Mouse (Mus musculus): Measurements from ENCODE around the gene Dctpp1.

Dctpp1 gene

DNA sequence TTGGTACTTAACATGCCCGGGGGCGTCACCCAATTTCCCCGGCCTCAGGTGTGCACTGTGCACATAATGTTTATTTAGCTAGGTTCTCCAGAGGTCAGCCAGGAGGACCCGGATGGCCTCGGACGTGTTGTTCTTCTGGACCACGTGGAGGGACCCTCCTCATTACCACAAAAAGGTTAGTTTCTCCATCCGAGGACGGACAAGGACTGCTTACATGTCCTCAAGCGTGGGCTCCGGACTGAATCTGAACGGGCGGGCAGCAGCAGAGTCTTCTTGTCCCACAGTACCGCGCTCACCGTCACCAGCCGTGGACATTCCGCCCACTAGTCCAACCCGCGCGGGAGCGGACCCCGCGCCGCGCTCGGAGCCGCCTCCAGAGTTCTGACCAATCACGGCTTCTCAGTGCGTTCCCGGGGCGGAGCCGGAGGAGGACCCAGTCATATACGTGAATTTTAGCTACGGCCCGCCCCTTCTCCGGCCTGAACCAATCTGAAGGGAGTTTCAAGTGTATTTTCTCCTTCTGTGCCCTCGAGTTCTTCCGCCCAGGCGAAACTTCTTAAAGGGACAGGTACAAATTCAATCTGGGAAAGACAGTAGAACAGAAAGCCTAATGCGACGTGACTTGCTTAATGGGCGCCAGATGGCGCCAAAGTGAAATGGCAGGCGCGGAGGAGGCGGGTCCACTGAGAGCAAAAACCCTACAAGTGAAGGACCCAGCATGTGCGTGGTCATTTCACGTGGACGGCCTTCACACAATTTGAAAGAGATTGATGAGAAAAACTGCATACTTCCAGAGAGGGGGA, at the start of gene Dctpp1:
Dctpp1 (minus strand) TSS at position 401 of the 803 bp plus-strand sequence.
- peak; percentile 96 to 99 for DNase-seq

DNA sequence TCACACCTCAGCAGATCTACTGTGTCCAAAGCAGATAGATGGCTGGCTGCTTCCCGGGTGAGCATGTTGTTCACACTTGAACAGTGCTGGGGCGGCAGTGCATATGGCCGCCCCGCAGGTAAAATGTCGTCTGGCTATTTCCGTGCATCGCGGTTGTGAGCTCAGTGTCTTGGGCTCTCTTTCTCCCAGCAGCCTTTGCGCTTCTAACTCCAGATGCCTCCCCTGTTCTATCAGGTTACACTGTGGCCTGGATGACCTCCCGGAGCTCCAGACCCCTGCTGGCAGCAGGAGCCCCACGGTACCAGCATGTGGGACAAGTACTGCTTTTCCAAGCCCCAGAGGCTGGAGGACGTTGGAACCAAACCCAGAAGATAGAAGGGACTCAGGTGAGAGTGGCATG, 49.4 kb upstream of the Dctpp1 start:
- no peak for DNase-seq

- peak; percentile 55 to 66 for DNase-seq
These were observed 48.4 kb upstream of the Dctpp1 start for GRCm38 (mm10) chr7:127308887-127309286.

GRCm38 (mm10) chr7:127308431-127308830, 47.9 kb upstream of the Dctpp1 start:
- DNase-seq = no peak

DNA sequence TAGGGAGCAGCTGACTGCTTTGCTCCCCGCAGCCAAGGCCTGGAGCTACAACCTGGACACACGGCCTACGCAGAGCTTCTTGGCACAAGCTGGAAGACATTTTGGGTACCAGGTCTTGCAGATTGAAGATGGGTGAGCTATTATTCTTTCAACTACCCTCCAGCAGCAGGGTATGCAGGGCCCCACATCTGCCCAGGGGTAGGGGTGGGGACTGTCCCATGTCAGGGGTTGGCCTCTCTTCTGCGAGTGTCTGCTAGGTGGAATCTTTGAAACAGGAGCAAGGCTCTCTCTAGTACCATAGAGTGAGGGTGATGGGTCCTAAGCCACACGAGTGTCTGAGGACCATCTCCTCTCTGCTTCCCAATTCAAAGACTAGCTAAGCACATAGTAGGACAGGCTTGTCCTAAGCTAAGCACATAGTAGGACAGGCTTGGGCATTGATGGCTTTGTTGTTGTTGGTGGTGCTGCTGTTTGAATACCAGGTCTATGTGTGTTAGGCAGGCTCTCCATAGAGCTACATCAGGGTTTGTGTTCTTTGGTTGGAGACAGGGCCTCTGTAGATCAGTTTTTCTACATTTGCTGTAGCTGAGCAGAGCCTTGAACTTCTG, 37.2 kb upstream of the Dctpp1 start:
- no peak for DNase-seq

DNA sequence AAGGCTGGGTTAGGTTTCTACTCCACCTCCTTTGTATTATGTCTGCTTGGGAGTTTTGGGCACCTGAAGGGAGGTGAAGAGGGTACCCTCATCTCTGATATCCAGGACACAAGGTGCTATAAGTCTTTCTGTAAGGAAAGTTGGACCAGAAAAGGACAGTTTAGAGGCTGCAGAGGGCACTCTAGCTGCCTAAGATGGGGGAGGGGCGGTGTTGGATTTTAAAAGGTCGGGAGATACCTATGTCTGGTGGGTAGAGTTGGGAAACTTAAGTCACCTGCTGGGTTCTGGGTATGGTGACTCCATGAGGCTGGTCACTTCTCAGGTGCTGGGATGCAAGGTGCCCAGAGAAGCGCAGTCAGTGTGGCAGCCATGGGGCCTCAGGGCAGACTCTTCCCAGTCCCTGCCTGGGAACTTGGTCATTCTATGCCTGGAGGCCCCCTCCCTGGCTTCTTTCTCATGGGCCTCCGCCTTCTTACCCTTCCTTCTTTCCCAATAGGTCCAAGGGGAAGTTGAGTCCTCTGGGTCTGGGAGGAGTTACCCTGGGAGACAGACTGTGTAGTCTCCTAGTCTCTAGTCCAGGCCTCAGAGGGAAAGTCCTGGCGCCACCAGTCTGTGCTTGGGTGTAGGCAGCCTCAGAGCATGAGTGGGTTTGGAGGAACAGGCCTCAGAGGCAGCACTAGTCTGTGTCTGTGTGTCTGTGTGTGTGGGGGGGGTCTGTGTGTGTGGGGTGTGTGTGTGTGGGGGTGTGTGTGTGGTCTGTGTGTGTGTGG, 36.5 kb upstream of the Dctpp1 start:
- no peak for DNase-seq

DNA sequence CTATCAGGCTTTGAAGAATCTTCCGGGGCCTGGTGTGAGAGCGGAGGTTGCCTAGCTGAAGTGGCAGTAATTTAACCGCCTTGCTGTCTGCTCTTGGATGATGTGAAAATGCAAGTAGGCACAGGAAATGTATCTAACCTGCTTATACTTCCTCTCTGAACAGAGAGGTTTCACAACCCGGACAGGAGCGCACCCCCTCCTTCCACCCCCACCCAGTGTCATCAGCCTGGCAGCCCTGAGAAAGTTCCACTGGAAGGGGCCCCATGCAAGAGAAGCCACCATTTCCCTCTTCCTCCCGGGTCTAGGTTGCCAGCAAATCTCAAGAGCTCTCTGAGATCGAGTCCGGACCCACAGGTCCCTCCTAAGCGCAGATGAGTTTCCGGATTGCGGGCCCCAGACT, 35.6 kb upstream of the Dctpp1 start, which contains the start of gene Itgal:
Itgal (plus strand) TSS at position 163 of the 400 bp plus-strand sequence.
- no peak for DNase-seq

- no peak for DNase-seq
These were observed 29.6 kb upstream of the Dctpp1 start for GRCm38 (mm10) chr7:127290142-127290541.

DNA sequence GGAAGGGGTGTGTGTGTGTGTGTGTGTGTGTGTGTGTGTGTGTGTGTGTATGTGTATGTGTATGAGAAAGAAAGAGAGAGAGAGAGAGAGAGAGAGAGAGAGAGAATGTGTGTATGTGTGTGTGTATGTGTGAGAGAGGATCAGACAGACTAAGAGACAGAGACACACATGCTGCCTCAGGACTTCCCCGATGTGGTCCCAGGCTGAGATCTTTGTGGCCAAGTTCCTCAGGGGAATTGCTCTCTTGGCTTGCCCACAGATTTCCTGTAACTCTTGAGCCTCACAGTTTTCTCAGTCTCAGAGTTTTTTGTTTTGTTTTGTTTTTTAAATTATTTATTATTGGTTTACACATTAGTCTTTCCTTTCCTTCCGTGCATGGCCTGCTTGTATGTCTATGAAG, 28.8 kb upstream of the Dctpp1 start:
- no peak for DNase-seq

DNA sequence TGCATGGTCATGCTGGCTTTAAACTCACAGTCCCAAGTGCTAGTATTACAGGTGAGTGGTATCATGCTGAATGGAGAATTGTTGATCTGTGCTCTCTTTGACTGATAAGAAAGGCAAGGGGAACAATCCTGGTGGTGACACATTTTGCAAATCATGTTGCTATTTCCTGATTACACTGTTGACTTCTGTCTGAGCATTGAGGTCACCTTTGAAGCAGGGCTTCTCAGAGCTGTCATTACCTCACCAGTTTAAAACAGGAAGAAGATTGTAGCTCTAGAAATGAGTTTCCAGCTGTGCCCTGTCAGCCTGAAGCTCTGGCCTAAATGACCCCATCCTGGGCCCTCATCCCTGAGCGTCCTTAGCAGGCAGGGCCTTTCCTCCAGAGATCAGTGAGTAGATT, 27.4 kb upstream of the Dctpp1 start:
- DNase-seq = no peak

GRCm38 (mm10) chr7:127285154-127285553, 24.6 kb upstream of the Dctpp1 start:
- DNase-seq = no peak

DNA sequence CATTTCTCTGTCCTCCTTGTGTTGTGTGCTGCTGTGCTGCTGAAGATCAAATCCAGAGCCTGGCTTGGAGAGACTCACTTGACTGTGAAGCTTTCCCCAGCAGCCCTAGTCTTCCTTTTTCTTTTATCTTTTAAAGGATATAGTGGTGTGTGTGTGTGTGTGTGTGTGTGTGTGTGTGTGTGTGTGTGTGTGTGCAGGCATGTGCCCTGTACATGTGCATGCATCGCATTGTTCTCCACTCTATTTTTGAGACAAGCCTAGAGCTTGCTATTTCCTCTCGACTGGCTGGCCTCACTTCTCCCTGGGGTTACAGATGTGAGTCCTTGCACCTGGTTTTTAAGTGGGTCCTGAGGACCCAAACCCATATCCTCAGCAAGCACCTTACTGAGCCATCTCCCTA, 21.7 kb upstream of the Dctpp1 start:
- DNase-seq = no peak

DNA sequence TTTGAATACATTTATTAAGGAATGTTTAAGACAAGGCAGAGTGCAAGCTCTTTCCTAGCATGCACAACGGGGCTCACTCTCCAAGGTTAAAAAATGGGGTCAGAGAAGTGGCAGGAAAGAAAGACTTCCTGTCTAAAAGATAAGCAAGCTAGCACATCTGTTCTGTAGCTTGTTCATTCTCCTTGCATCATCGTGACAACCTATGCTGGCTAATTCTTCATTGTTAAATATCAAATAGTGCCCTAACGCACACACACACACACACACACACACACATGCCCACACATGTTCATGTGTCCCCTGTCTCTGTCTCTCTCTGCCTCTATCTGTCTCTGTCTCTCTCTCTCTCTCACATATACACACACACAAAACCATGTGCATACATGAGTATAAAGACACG, 20.6 kb upstream of the Dctpp1 start:
- DNase-seq = no peak

DNA sequence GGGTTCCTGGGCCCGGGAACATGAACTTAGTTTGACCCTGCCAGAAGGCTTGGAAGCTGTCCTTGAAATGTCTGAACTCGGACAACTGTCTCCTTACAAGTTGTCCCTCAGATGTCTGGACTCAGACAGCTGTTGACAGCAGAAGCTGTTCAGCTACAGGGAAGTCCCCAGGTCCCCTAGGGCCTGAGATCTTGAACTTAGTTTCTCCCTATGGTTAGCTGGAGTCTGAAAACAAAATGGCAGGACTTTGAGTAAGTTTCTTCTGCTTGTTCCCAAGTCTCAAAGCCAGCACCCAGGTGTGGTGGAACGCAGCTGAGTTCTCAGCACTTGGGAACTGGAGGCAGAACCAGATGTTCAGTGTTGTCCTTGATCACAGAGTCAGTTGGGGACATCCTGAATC, 19.6 kb upstream of the Dctpp1 start:
- no peak for DNase-seq

DNA sequence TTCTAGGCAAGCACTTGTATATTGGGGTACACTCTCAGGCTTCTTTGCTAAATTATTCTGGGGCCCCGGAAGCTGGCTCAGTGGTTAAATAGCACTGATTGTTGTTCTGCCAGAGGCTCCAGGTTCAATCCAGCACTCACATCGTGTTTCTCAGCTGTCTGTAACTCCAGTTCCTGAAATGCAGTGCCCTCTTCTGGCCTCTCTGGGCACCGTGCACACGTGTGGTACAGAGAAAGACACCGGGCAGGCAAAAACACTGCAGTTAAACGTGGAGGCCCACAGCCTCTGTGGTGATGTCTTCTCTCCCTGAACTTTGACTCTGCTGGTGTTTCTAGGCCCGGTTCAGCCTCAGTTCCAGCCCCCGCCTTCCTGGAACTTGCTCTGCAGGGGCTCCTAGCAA, 17.8 kb upstream of the Dctpp1 start:
- no peak for DNase-seq

- DNase-seq = no peak
These were observed 16.0 kb upstream of the Dctpp1 start for GRCm38 (mm10) chr7:127276519-127276961.

DNA sequence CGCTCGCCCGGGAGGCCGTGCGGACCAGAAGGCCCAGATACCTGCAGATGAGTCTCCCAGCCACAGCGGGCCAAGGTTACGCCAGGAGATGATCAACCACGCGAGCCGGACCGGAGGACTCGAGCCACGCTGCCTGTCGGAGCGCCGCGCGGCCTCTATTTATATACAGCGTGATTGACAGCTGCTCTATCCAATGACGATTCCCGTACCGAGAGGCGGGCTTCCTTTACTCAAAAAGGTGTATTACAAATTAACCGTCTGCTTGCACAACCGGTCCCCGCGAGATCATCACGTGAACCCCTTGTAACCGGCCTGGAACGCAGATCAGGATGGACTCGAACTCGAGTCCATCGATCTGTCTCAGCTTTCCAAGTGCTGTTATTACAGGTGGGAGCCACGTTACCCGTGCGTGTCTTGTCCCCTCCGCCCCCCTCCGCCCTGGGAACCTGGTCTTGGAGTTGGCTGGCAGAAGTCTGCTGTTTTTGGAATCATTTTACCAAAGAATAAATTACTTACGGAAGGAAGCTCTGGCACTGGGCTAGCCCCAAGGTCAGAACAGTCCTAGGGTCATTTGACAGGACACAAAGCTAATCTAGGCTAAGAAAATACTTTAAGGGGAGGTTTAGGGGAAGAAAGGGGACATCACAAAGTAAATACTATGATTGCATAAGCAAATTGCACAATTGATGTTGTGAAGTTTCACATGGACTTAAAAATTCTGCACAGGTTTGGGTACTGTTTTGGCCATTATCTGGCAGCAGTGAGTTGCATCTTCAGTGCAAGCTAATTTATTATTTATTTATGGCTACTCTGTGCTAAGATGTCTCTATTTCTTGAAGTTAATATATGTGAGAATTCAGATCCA, 13.6 kb upstream of the Dctpp1 start, which contains the start of gene Sephs2:
Sephs2 (minus strand) TSS at position 131 of the 865 bp plus-strand sequence.
- DNase-seq = peak; percentile 94 to 97

- DNase-seq = peak; percentile 43 to 48
These were observed 12.8 kb upstream of the Dctpp1 start for GRCm38 (mm10) chr7:127273118-127273923.

DNA sequence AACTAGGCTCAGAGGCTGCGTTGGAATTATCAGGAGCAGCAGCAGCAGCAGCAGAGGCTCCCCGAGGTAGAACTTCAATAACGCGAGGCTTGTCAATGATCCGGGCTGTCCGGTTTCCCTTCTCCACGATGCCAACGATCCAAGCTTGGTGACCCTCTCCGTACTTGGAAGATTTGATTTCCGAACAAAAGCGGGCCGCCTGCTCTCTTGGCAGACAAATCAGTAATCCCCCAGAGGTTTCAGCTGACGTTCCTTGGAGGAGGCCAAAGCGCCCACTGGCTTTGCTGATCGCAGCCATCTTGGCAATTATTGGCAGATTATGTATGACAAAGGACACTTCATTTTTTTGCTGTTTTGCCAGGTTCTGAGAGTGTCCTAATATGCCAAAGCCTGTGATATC, 12.1 kb upstream of the Dctpp1 start:
- no peak for DNase-seq

- DNase-seq = no peak
These were observed 10.6 kb upstream of the Dctpp1 start for GRCm38 (mm10) chr7:127271093-127271492.

DNA sequence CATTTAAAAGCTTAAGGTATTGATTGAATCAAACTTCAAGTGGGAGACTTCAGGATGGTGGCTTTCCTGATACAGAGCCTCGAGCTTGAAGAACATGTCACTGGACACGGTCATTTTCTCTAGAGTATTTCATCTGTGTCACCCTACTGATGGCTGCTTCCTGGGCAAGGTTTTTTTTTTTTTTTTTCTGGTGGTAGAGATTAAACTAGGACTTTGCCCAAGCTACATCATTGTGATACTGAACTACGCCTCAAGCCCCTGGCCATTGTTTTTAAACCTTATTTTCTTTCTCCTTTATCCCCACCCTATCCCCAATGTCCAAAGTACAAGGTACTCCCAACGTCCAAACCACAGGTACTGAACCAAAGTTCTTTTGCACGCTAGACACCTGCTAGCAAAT, 10.2 kb upstream of the Dctpp1 start:
- no peak for DNase-seq

DNA sequence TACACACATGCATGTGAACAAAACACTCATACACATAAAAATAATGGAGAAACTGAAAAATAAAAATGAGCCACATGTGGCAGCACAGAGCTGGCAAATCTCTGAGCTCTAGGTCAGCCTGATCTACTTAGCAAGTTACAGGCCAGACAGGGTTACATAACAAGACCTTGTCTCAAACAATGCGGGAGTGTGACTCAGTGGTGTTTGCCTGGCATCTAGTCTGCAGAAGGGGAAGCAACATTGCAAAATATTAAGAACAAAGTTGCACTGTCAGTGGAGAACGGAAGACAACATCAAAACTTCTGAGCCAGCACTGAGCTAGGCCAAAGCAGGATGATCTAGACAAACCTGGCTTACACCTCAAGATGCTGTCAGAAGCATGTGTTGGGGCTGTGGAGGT, 9.7 kb upstream of the Dctpp1 start:
- no peak for DNase-seq

All from cerebellum, adult 18-20 months (tissue).